Mouse (Mus musculus): Measurements from ENCODE around the gene Ggta1. TPM values are rescaled to one million over a fixed set of nuclear protein-coding genes. Genes with fewer than 3 reads are reported as not detected.

Ggta1 gene
- total and polyA plus RNA-seq, 2 experiments from 2014 or later = 3.2 to 11.8 TPM

- TF ChIP-seq CTCF (IDR thresholded peaks at IDR 0.05; ENCODE audit: low read depth) = peak; percentile 91
- H3K9me3 ChIP-seq (ENCODE audit: low read length) = no peaks in the 10 kb centered on the region
- H3K27ac ChIP-seq = no peak overlapping the region
- 39% methylated on average over 11 of the region's 11 CpGs for WGBS
- no peak overlapping the region for H3K4me3 ChIP-seq (ENCODE audit: low read length)
- H3K4me2 ChIP-seq (ENCODE audit: low read depth, low read length) = peak overlapping the region; percentile 18; the same call in 1 of the 2 replicates
- H3K4me1 ChIP-seq (ENCODE audit: insufficient read depth, low read length) = no peaks in the 10 kb centered on the region
- ATAC-seq (peak; percentile 71), DNase-seq (ENCODE audit: low spot score) (peak; percentile 83)
- no peaks in the 10 kb centered on the region for H3K27me3 ChIP-seq (ENCODE audit: insufficient read depth, low read length)
- H3K36me3 ChIP-seq (ENCODE audit: insufficient read depth, low read length) = no peaks in the 10 kb centered on the region
- no peak overlapping the region for H3K9ac ChIP-seq (replicated peaks; ENCODE audit: low read length)
Observed at GRCm38 (mm10) chr2:35397590-35398173, 65.3 kb downstream of the Ggta1 start.

GRCm38 (mm10) chr2:35397096-35397495 is 65.9 kb downstream of the Ggta1 start, which contains the start of gene 4930402F06Rik:
4930402F06Rik (minus strand) TSS chr2:35397175.
- no peaks in the 10 kb centered on the region for H3K36me3 ChIP-seq (ENCODE audit: insufficient read depth, low read length)
- WGBS = 35% methylated on average over 5 of the region's 5 CpGs
- H3K9ac ChIP-seq (replicated peaks; ENCODE audit: low read length) = no peak within 1 kb of the TSS
- H3K4me1 ChIP-seq (ENCODE audit: insufficient read depth, low read length) = no peaks in the 10 kb centered on the region
- DNase-seq (ENCODE audit: low spot score) (peak; percentile 37), ATAC-seq (peak; percentile 53; the same call in 1 of the 2 replicates)
- no peak within 1 kb of the TSS for H3K4me3 ChIP-seq (ENCODE audit: low read length)
- peak within 1 kb of the TSS; percentile 18; the same call in 1 of the 2 replicates for H3K4me2 ChIP-seq (ENCODE audit: low read depth, low read length)
- no peaks in the 10 kb centered on the region for H3K9me3 ChIP-seq (ENCODE audit: low read length)
- TF ChIP-seq CTCF (IDR thresholded peaks at IDR 0.05; ENCODE audit: low read depth) = no peak
- H3K27ac ChIP-seq = no peak within 1 kb of the TSS
- no peaks in the 10 kb centered on the region for H3K27me3 ChIP-seq (ENCODE audit: insufficient read depth, low read length)

- H3K4me3 ChIP-seq (ENCODE audit: low read length) = no peak overlapping the region
- no peaks in the 10 kb centered on the region for H3K27me3 ChIP-seq (ENCODE audit: insufficient read depth, low read length)
- DNase-seq (ENCODE audit: low spot score) (no peak), ATAC-seq (no peak)
- no peak overlapping the region for H3K4me2 ChIP-seq (ENCODE audit: low read depth, low read length)
- no peaks in the 10 kb centered on the region for H3K4me1 ChIP-seq (ENCODE audit: insufficient read depth, low read length)
- H3K9me3 ChIP-seq (ENCODE audit: low read length) = peaks cover 4% of the 10 kb centered on the region; the same call in 1 of the 2 replicates
- no peak overlapping the region for H3K9ac ChIP-seq (replicated peaks; ENCODE audit: low read length)
- no peak for TF ChIP-seq CTCF (IDR thresholded peaks at IDR 0.05; ENCODE audit: low read depth)
- no peaks in the 10 kb centered on the region for H3K36me3 ChIP-seq (ENCODE audit: insufficient read depth, low read length)
- H3K27ac ChIP-seq = no peak overlapping the region
- 67% methylated on average over 9 of the region's 9 CpGs for WGBS
Observed at GRCm38 (mm10) chr2:35385441-35385871, 77.6 kb downstream of the Ggta1 start.

GRCm38 (mm10) chr2:35379306-35379705 is 83.7 kb downstream of the Ggta1 start:
- H3K36me3 ChIP-seq (ENCODE audit: insufficient read depth, low read length) = no peaks in the 10 kb centered on the region
- TF ChIP-seq CTCF (IDR thresholded peaks at IDR 0.05; ENCODE audit: low read depth) = no peak
- no peak overlapping the region for H3K4me2 ChIP-seq (ENCODE audit: low read depth, low read length)
- DNase-seq (ENCODE audit: low spot score) (no peak), ATAC-seq (no peak)
- no peaks in the 10 kb centered on the region for H3K27me3 ChIP-seq (ENCODE audit: insufficient read depth, low read length)
- H3K27ac ChIP-seq = no peak overlapping the region
- H3K4me3 ChIP-seq (ENCODE audit: low read length) = no peak overlapping the region
- H3K9me3 ChIP-seq (ENCODE audit: low read length) = no peaks in the 10 kb centered on the region
- H3K4me1 ChIP-seq (ENCODE audit: insufficient read depth, low read length) = no peaks in the 10 kb centered on the region
- WGBS = 69% methylated on average over 9 of the region's 9 CpGs
- H3K9ac ChIP-seq (replicated peaks; ENCODE audit: low read length) = no peak overlapping the region

- H3K4me1 ChIP-seq (ENCODE audit: insufficient read depth, low read length) = no peaks in the 10 kb centered on the region
- H3K4me3 ChIP-seq (ENCODE audit: low read length) = no peak overlapping the region
- H3K9me3 ChIP-seq (ENCODE audit: low read length) = no peaks in the 10 kb centered on the region
- H3K36me3 ChIP-seq (ENCODE audit: insufficient read depth, low read length) = no peaks in the 10 kb centered on the region
- no peak for TF ChIP-seq CTCF (IDR thresholded peaks at IDR 0.05; ENCODE audit: low read depth)
- no peak overlapping the region for H3K9ac ChIP-seq (replicated peaks; ENCODE audit: low read length)
- H3K27ac ChIP-seq = no peak overlapping the region
- H3K4me2 ChIP-seq (ENCODE audit: low read depth, low read length) = no peak overlapping the region
- H3K27me3 ChIP-seq (ENCODE audit: insufficient read depth, low read length) = no peaks in the 10 kb centered on the region
- ATAC-seq (no peak), DNase-seq (ENCODE audit: low spot score) (no peak)
- 67% methylated on average over 6 of the region's 6 CpGs for WGBS
Observed at GRCm38 (mm10) chr2:35377600-35377999, 85.4 kb downstream of the Ggta1 start.

GRCm38 (mm10) chr2:35373003-35373402 is 90.0 kb downstream of the Ggta1 start:
- no peak for ATAC-seq

GRCm38 (mm10) chr2:35370686-35371085 is 92.3 kb downstream of the Ggta1 start:
- DNase-seq (ENCODE audit: low spot score) = no peak
- H3K4me3 ChIP-seq (ENCODE audit: low read length) = no peak overlapping the region
- ATAC-seq = no peak
- no peak overlapping the region for H3K9ac ChIP-seq (replicated peaks; ENCODE audit: low read length)
- H3K27ac ChIP-seq = no peak overlapping the region
- H3K4me2 ChIP-seq (ENCODE audit: low read depth, low read length) = no peak overlapping the region
- no peaks in the 10 kb centered on the region for H3K36me3 ChIP-seq (ENCODE audit: insufficient read depth, low read length)
- H3K9me3 ChIP-seq (ENCODE audit: low read length) = no peaks in the 10 kb centered on the region
- no peaks in the 10 kb centered on the region for H3K27me3 ChIP-seq (ENCODE audit: insufficient read depth, low read length)
- TF ChIP-seq CTCF (IDR thresholded peaks at IDR 0.05; ENCODE audit: low read depth) = no peak
- no peaks in the 10 kb centered on the region for H3K4me1 ChIP-seq (ENCODE audit: insufficient read depth, low read length)

More at GRCm38 (mm10) chr2:35373003-35373402, 90.0 kb downstream of the Ggta1 start:
- no peak overlapping the region for H3K4me2 ChIP-seq (ENCODE audit: low read depth, low read length)
- H3K4me3 ChIP-seq (ENCODE audit: low read length) = no peak overlapping the region
- peak; percentile 83 for TF ChIP-seq CTCF (IDR thresholded peaks at IDR 0.05; ENCODE audit: low read depth)
- H3K4me1 ChIP-seq (ENCODE audit: insufficient read depth, low read length) = no peaks in the 10 kb centered on the region
- H3K9me3 ChIP-seq (ENCODE audit: low read length) = no peaks in the 10 kb centered on the region
- 13% methylated on average over 3 of the region's 3 CpGs for WGBS
- H3K27ac ChIP-seq = no peak overlapping the region
- no peak overlapping the region for H3K9ac ChIP-seq (replicated peaks; ENCODE audit: low read length)
- no peaks in the 10 kb centered on the region for H3K36me3 ChIP-seq (ENCODE audit: insufficient read depth, low read length)
- peak; percentile 69 for DNase-seq (ENCODE audit: low spot score)
- H3K27me3 ChIP-seq (ENCODE audit: insufficient read depth, low read length) = no peaks in the 10 kb centered on the region
